In genomic region chr8:26526474-26527185, GRCm38 (mm10) we compare ENCODE assay signal across 13 mouse cellular contexts.
A peak's percentile ranks its signal among the peaks of the same experiment; 100 is the strongest.
DNase-seq lines count a peak whose midpoint lies in the region; ATAC-seq lines count a peak whose summit lies in the region.
"Had no signal": no experiment of that assay in that cellular context is flagged by ENCODE, and none has a peak within 500 bp of the region (broad histone marks: within the 10 kb centered on the region; RNA-seq: fewer than 3 reads in every experiment).

No protein-coding gene starts in this region.

- DNase-seq in neural tube, embryonic 11.5 days (ENCODE audit: low spot score) = peak; percentile 36
- no peak for DNase-seq in neural tube, embryonic 10.5 days (ENCODE audit: extremely low spot score, low spot score)
- DNase-seq in mesoderm, embryonic 11.5 days (ENCODE audit: low read depth, low spot score) = peak; percentile 73
- DNase-seq in kidney, adult 11 months = no peak
- no peak for DNase-seq in lung, postnatal 36 days
- no peak for DNase-seq in layer of hippocampus, adult 11-12 months (ENCODE audit: low spot score)
- DNase-seq in cerebellum, adult 9-10 months = no peak
- DNase-seq: adrenal gland, postnatal 10 days; cerebellum, adult 8-10 months; heart, adult 18-20 months had no signal

- H3K27me3 ChIP-seq in neural tube, embryonic 11.5 days (ENCODE audit: control insufficient read depth, insufficient read depth, low read length) = no peaks in the 10 kb centered on the region
- no peaks in the 10 kb centered on the region; the same call in 1 of the 2 replicates for H3K27me3 ChIP-seq in hindbrain, embryonic 13.5 days
- H3K27me3 ChIP-seq: liver, embryonic 15.5 days had no signal

- H3K27ac ChIP-seq in neural tube, embryonic 11.5 days (ENCODE audit: low read depth, low read length) = no peak overlapping the region
- no peak overlapping the region for H3K27ac ChIP-seq in hindbrain, embryonic 13.5 days
- H3K27ac ChIP-seq: liver, embryonic 15.5 days had no signal

- H3K36me3 ChIP-seq in neural tube, embryonic 11.5 days (ENCODE audit: control insufficient read depth, insufficient read depth, low read length) = no peaks in the 10 kb centered on the region
- H3K36me3 ChIP-seq in hindbrain, embryonic 13.5 days = no peaks in the 10 kb centered on the region
- H3K36me3 ChIP-seq: liver, embryonic 15.5 days had no signal

- no peak overlapping the region for H3K4me3 ChIP-seq in neural tube, embryonic 11.5 days (ENCODE audit: low read depth, low read length)
- no peak overlapping the region for H3K4me3 ChIP-seq in hindbrain, embryonic 13.5 days
- H3K4me3 ChIP-seq: liver, embryonic 15.5 days had no signal

- no peak overlapping the region for H3K4me2 ChIP-seq in neural tube, embryonic 11.5 days (ENCODE audit: low read depth)
- H3K4me2 ChIP-seq in hindbrain, embryonic 13.5 days = no peak overlapping the region
- H3K4me2 ChIP-seq: liver, embryonic 15.5 days had no signal

- H3K4me1 ChIP-seq in neural tube, embryonic 11.5 days (ENCODE audit: control insufficient read depth, insufficient read depth, low read length) = peaks cover 10% of the 10 kb centered on the region
- H3K4me1 ChIP-seq in hindbrain, embryonic 13.5 days (replicated peaks) = peaks cover 11% of the 10 kb centered on the region
- H3K4me1 ChIP-seq: liver, embryonic 15.5 days had no signal

- H3K9me3 ChIP-seq in neural tube, embryonic 11.5 days (ENCODE audit: control insufficient read depth, low read length) = no peaks in the 10 kb centered on the region
- no peaks in the 10 kb centered on the region for H3K9me3 ChIP-seq in hindbrain, embryonic 13.5 days
- H3K9me3 ChIP-seq: liver, embryonic 15.5 days had no signal

- peak; percentile 89 for ATAC-seq in neural tube, embryonic 11.5 days (ENCODE audit: insufficient read depth, low FRiP score, low TSS enrichment)
- peak; percentile 76 for ATAC-seq in hindbrain, embryonic 13.5 days (ENCODE audit: low FRiP score)
- ATAC-seq: Patski had no signal

- 15% methylated on average over 10 of the region's 10 CpGs for WGBS in neural tube, embryonic 11.5 days
- WGBS in hindbrain, embryonic 13.5 days = 18% methylated on average over 10 of the region's 10 CpGs

- no peak overlapping the region for H3K9ac ChIP-seq in neural tube, embryonic 11.5 days (ENCODE audit: low read length)
- no peak overlapping the region for H3K9ac ChIP-seq in hindbrain, embryonic 13.5 days
- H3K9ac ChIP-seq: liver, embryonic 15.5 days had no signal

Comparison
In these comparisons a context has a peak if more than half of its experiments do, and no peak if none do; other contexts are left out.
1. DNase-seq: peak in neural tube, embryonic 11.5 days (single experiment) and mesoderm, embryonic 11.5 days (single experiment); none in neural tube, embryonic 10.5 days (single experiment), kidney, adult 11 months (single experiment), lung, postnatal 36 days (single experiment), layer of hippocampus, adult 11-12 months (single experiment) and cerebellum, adult 9-10 months (single experiment).